Mouse (Mus musculus) embryonic facial prominence, embryonic 12.5 days (tissue): ENCODE measurements around the gene Pip5kl1. TPM values are rescaled to one million over a fixed set of nuclear protein-coding genes. Genes with fewer than 3 reads are reported as not detected.

ENCODE experiments used
- ATAC-seq: fragments of 200-750 bp; cut with Nextera tagmentation; 2 replicates; pipeline ENCODE4 v1.8.0; 2017; ENCODE audit not compliant: insufficient number of reproducible peaks, insufficient read depth, low FRiP score, low TSS enrichment
- H3K27ac ChIP-seq: fragments of 300-500 bp; sonication (generic); 2 replicates; pipeline ENCODE4 v1.5.1; 2016; ENCODE audit warnings: mild to moderate bottlenecking
- H3K27me3 ChIP-seq: fragments of 300-500 bp; sonication (generic); 2 replicates; pipeline ENCODE4 v1.6.1; 2016; ENCODE audit warnings: mild to moderate bottlenecking, moderate library complexity
- H3K36me3 ChIP-seq: fragments of 300-500 bp; sonication (generic); 2 replicates; pipeline ENCODE4 v1.6.1; 2016; ENCODE audit warnings: mild to moderate bottlenecking
- H3K4me1 ChIP-seq: fragments of 300-500 bp; sonication (generic); 2 replicates; pipeline ENCODE4 v1.6.1; 2016
- H3K4me2 ChIP-seq: fragments of 300-500 bp; sonication (generic); replicated peaks from 2 replicates; pipeline ENCODE4 v1.6.1; 2016; ENCODE audit warnings: mild to moderate bottlenecking, moderate library complexity
- H3K4me3 ChIP-seq: fragments of 300-500 bp; sonication (generic); 2 replicates; pipeline ENCODE4 v1.5.1; 2016; ENCODE audit warnings: mild to moderate bottlenecking
- H3K9ac ChIP-seq: fragments of 300-500 bp; sonication (generic); 2 replicates; pipeline ENCODE4 v1.6.1; 2016; ENCODE audit warnings: mild to moderate bottlenecking, moderate library complexity
- H3K9me3 ChIP-seq: fragments of 300-500 bp; sonication (generic); 2 replicates; pipeline ENCODE4 v1.6.1; 2016; ENCODE audit warnings: mild to moderate bottlenecking, moderate library complexity
- WGBS: fragments of 180-500 bp; shearing (Covaris S2); methylation state at CpG from one replicate; pipeline ENCODE4 v1.1.7; 2016; 5-methylcytosine and 5-hydroxymethylcytosine counted together
- polyA plus RNA-seq: library from polyadenylated mRNA; unstranded; fragments of >200 nt; fragmentation: Nextera tagmentation; extraction: Ambion mirVana; gene quantifications from 2 replicates; pipeline ENCODE4 v1.2.1, GENCODE M21; 2016

The Pip5kl1 gene
- polyA plus RNA-seq, 1 experiment from 2014 or later: 3.4 TPM

DNA sequence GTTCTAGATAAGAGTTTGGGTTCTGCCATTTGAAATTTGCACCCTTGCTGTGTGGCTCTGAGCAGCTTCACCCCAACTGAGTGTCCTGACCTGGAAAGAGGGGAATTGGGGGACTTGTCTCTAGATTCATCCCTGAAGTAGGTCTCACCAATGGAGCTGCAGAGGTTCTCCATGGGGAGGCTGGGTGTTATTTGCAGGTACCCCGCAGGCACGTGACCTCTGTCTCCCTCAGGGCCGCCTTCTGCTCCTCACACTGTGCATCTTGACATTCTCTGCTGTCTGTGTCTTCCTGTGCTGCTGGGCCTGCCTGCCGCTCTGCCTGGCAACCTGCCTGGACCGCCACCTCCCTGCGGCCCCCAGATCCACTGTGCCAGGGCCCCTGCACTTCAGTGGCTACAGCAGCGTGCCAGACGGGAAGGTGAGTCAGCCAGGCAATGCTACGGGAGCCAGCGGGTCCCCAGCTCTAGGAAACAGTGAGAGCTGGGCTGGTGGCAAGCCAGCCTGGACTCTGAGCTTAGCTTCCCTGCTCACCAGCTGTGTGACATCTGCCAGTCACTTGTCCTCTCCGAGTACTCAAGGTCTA is 14.7 kb downstream of the Pip5kl1 start:
- Histone ChIP-seq H3K4me3 (no peak overlapping the region), H3K9me3 (no peaks in the 10 kb centered on the region), H3K9ac (no peak overlapping the region), H3K36me3 (peaks cover 12% of the 10 kb centered on the region; the same call in 1 of the 2 replicates), H3K27ac (no peak overlapping the region), H3K4me2 (no peak overlapping the region), H3K27me3 (no peaks in the 10 kb centered on the region), H3K4me1 (peaks cover 13% of the 10 kb centered on the region)
- no peak for ATAC-seq
- WGBS: 67% methylated on average over 11 of the region's 11 CpGs

DNA sequence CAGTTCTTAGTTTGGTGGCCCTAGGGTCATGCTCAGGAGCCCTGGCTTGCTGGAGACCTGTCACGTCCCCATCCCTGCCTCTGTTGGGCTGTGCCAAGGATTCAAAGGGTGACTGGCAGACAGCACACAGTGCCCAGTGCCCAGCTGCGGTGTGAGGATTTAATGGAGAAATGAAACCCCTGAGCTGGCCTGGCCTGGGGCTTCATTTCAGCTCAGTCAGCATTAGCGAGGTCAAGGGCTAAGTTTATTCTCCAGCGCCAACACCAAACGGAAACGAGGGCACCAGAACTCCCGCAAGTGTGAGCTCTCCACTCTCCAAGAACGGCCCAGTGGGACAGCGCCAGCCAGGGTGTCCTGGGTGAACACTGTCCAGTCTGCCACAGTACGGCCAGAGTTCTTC is 15.6 kb downstream of the Pip5kl1 start:
- ATAC-seq: no peak
- Histone ChIP-seq H3K9ac (no peak overlapping the region), H3K4me2 (no peak overlapping the region), H3K9me3 (no peaks in the 10 kb centered on the region), H3K4me3 (no peak overlapping the region), H3K36me3 (peaks cover 17% of the 10 kb centered on the region), H3K27ac (no peak overlapping the region), H3K4me1 (peaks cover 13% of the 10 kb centered on the region), H3K27me3 (no peaks in the 10 kb centered on the region)
- 74% methylated on average over 10 of the region's 10 CpGs for WGBS

- WGBS: 66% methylated on average over 6 of the region's 6 CpGs
Measured at GRCm38 (mm10) chr2:32591249-32591648, 16.7 kb downstream of the Pip5kl1 start.

DNA sequence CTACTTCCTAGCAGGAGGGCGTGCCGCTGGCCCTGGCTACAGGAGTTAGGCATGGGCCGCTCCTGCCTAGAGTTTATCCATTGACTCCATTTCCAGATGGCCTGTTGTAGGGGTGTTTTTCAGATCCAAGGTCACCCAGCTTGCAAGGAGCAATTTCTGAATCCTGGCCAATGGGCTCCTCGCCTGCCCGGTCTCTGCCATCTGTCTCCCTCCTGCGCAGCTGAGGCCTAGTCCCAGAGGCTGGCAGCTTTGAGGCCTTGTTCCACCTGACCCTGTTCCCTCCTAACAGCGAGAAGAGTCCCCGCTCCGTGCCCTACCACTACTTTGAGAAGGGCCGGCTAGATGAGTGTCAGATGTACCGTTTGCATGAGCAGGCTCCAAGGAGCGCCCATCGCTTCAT is 22.1 kb downstream of the Pip5kl1 start:
- Histone ChIP-seq H3K9ac (no peak overlapping the region), H3K36me3 (peaks cover 34% of the 10 kb centered on the region), H3K27me3 (no peaks in the 10 kb centered on the region), H3K4me1 (peaks cover 9% of the 10 kb centered on the region), H3K27ac (no peak overlapping the region), H3K4me3 (no peak overlapping the region), H3K4me2 (no peak overlapping the region), H3K9me3 (no peaks in the 10 kb centered on the region)
- no peak for ATAC-seq
- WGBS: 90% methylated on average over 13 of the region's 13 CpGs

More at GRCm38 (mm10) chr2:32591249-32591648, 16.7 kb downstream of the Pip5kl1 start:
- Histone ChIP-seq H3K9ac (no peak overlapping the region), H3K27ac (no peak overlapping the region), H3K36me3 (peaks cover 22% of the 10 kb centered on the region), H3K4me3 (no peak overlapping the region), H3K4me1 (peaks cover 13% of the 10 kb centered on the region), H3K27me3 (no peaks in the 10 kb centered on the region), H3K4me2 (no peak overlapping the region), H3K9me3 (no peaks in the 10 kb centered on the region)
- ATAC-seq: no peak

GRCm38 (mm10) chr2:32597248-32597647 is 22.7 kb downstream of the Pip5kl1 start:
- Histone ChIP-seq H3K4me2 (no peak overlapping the region), H3K9me3 (no peaks in the 10 kb centered on the region), H3K36me3 (peaks cover 34% of the 10 kb centered on the region), H3K27ac (no peak overlapping the region), H3K4me3 (no peak overlapping the region), H3K27me3 (no peaks in the 10 kb centered on the region), H3K4me1 (peaks cover 14% of the 10 kb centered on the region), H3K9ac (no peak overlapping the region)
- 86% methylated on average over 5 of the region's 5 CpGs for WGBS
- no peak for ATAC-seq

- Histone ChIP-seq H3K36me3 (peaks cover 34% of the 10 kb centered on the region), H3K9ac (no peak overlapping the region), H3K27ac (no peak overlapping the region), H3K9me3 (no peaks in the 10 kb centered on the region), H3K4me2 (no peak overlapping the region), H3K27me3 (no peaks in the 10 kb centered on the region), H3K4me1 (peaks cover 18% of the 10 kb centered on the region), H3K4me3 (no peak overlapping the region)
- WGBS: 89% methylated on average over 5 of the region's 5 CpGs
- ATAC-seq: no peak
Measured at GRCm38 (mm10) chr2:32597699-32598098, 23.1 kb downstream of the Pip5kl1 start.

- whole genome bisulfite sequencing: 85% methylated on average over 8 of the region's 8 CpGs
- H3K4me1 ChIP-seq: peaks cover 18% of the 10 kb centered on the region
- H3K9me3 ChIP-seq: no peaks in the 10 kb centered on the region
- no peak for ATAC-seq
- no peak overlapping the region for H3K9ac ChIP-seq
- H3K36me3 ChIP-seq: peaks cover 33% of the 10 kb centered on the region
- H3K4me3 ChIP-seq: no peak overlapping the region
- no peaks in the 10 kb centered on the region for H3K27me3 ChIP-seq
- no peak overlapping the region for H3K27ac ChIP-seq
- no peak overlapping the region for H3K4me2 ChIP-seq
Measured at GRCm38 (mm10) chr2:32598506-32598905, 23.9 kb downstream of the Pip5kl1 start.

GRCm38 (mm10) chr2:32599409-32599808 is 24.8 kb downstream of the Pip5kl1 start, which contains the start of gene St6galnac6:
TSS of gene St6galnac6 (plus strand) at chr2:32599709.
- ATAC-seq: no peak
- Histone ChIP-seq H3K27ac (0 out of 2 replicates have a peak within 1 kb of the TSS, but pooled peaks have one; percentile 11), H3K36me3 (peaks cover 24% of the 10 kb centered on the region), H3K9me3 (no peaks in the 10 kb centered on the region), H3K27me3 (no peaks in the 10 kb centered on the region), H3K9ac (no peak within 1 kb of the TSS; the same call in 1 of the 2 replicates), H3K4me2 (no peak within 1 kb of the TSS), H3K4me1 (peaks cover 18% of the 10 kb centered on the region), H3K4me3 (no peak within 1 kb of the TSS)
- 92% methylated on average over 3 of the region's 3 CpGs for WGBS

GRCm38 (mm10) chr2:32601417-32602065 is 26.9 kb downstream of the Pip5kl1 start:
- no peaks in the 10 kb centered on the region for H3K27me3 ChIP-seq
- peak overlapping the region; percentile 10; the same call in 1 of the 2 replicates for H3K9ac ChIP-seq
- 35% methylated on average over 8 of the region's 8 CpGs for WGBS
- H3K36me3 ChIP-seq: peaks cover 14% of the 10 kb centered on the region
- peak; percentile 18; the same call in 1 of the 2 replicates for ATAC-seq
- H3K4me3 ChIP-seq: no peak overlapping the region
- H3K4me2 ChIP-seq: no peak overlapping the region
- no peaks in the 10 kb centered on the region for H3K9me3 ChIP-seq
- peak overlapping the region; percentile 72 for H3K27ac ChIP-seq
- H3K4me1 ChIP-seq: peaks cover 18% of the 10 kb centered on the region

DNA sequence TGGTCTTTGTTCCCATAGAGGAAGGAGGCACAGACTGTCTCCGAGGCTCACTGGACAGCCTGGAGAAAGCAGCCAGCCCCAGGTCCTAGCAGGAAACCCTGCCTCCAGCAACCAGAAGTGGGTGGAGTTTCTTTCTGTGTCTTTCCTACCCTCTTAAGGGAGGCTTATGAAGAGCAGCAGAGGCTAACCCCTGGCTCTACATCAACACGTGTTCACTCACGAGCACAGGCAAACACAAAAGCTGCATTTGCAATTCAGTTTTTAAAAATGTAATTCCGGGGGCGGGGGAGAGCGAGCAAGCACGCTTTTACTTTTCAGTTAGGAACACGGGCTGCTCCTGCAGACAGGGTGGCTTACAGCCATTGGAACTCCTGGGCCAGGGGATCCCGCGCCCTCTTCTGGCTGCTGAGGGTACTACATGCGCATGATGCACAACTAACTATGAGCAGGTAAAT is 28.0 kb downstream of the Pip5kl1 start:
- H3K4me1 ChIP-seq: peaks cover 24% of the 10 kb centered on the region
- under 1% methylated on average over 11 of the region's 11 CpGs for WGBS
- H3K36me3 ChIP-seq: peaks cover 5% of the 10 kb centered on the region
- peak overlapping the region; percentile 45 for H3K4me2 ChIP-seq
- H3K27me3 ChIP-seq: no peaks in the 10 kb centered on the region
- H3K4me3 ChIP-seq: peak overlapping the region; percentile 28
- H3K9me3 ChIP-seq: no peaks in the 10 kb centered on the region
- no peak; the same call in 1 of the 2 replicates for ATAC-seq
- peak overlapping the region; percentile 59 for H3K27ac ChIP-seq
- no peak overlapping the region for H3K9ac ChIP-seq

DNA sequence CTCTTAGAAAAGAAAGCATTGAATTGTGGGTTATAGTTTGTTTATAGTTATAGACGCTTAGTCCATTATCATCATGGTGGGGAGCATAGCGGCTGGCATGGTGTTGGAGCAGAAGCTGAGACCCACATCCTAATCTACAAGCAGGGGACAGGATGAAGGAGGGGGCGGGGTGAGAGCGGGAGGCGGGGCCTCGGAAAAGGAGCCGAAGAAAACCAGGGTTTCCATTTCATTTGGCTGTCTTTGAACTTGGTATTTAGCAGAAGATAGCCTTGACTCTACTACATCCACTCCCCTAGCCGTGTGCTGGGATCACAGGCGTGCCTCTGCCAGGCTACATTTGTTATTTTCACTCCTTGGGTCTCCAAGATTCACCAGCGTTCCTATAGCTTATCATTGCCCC is 30.0 kb downstream of the Pip5kl1 start:
- no peak overlapping the region for H3K9ac ChIP-seq
- no peak overlapping the region for H3K4me3 ChIP-seq
- no peaks in the 10 kb centered on the region for H3K27me3 ChIP-seq
- H3K9me3 ChIP-seq: no peaks in the 10 kb centered on the region
- no peak for ATAC-seq
- peaks cover 36% of the 10 kb centered on the region for H3K4me1 ChIP-seq
- no peak overlapping the region for H3K4me2 ChIP-seq
- WGBS: 51% methylated on average over 10 of the region's 10 CpGs
- H3K36me3 ChIP-seq: no peaks in the 10 kb centered on the region
- H3K27ac ChIP-seq: no peak overlapping the region
